Mouse (Mus musculus): ENCODE measurements around the gene Unc13c.

DNA sequence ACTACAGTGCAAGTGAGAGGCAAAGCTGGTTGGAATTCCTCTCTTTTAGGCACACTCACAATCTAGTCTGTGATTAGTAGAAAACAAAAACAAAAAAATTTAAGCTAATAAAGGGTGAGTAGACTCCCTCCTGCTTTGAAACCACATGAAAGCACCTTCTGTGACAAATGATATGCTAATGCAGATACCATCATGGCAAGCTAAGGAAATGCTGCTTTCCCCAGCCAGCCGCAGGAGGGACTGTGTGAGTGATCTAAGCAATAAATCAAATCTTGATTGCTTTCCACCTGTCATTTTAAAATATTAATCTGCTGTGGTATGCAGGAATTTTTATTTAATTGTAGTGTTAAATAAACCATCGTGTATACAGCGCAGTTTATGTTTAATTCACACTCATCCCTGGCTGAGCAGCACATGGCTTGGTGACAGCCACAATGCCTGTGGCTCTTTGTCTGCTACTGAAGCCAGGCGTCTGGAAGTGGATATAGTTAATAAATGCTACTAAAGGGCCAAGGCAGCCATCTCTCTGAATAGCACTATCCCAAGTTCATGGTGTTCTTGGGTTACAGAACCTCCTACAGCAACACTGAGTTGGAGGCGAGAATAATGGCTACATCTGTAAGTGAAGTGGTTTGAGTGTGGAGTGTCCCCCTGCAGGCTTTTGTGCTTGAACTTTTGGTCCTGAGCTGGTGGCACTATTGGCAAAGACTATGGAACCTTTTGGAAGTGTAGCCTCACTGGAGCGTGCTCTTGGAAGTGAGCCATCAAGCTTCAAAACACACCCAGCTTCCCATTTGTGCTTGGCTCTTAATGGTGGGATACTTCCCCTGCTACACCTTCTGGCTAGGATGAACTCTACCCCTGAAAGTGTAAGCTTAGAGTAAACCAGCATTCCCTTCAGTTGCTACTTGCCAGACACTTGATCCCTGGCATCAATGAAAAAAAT is 242.8 kb downstream of the Unc13c start:
- TF ChIP-seq CTCF (IDR thresholded peaks at IDR 0.05; ENCODE audit: extremely low read depth, insufficient read depth, insufficient read length, insufficient replicate concordance) (no peak), POLR2A (IDR thresholded peaks at IDR 0.05; ENCODE audit: low read depth, low read length) (no peak)

All from spleen, adult 2 months (tissue).